Mouse (Mus musculus) Patski (cell line): ENCODE results near the gene Krt80. TPM values are rescaled to one million over a fixed set of nuclear protein-coding genes. Genes with fewer than 3 reads are reported as not detected.

Experiments
- ATAC-seq: fragments of 100-300 bp; one replicate; pipeline ENCODE4 v1.8.0; 2021
- CTCF ChIA-PET: fragments of 350-600 bp; sonication (Branson Sonifier 250); formaldehyde crosslinking; loops from one replicate; lab custom pipeline; 2022; ENCODE audit warnings: inconsistent platforms; lab: Charles Lee
- POLR2A ChIA-PET: fragments of 350-600 bp; sonication (Branson Sonifier 250); formaldehyde crosslinking; loops from one replicate; lab custom pipeline; 2022; ENCODE audit warnings: antibody characterized with exemption, inconsistent platforms; lab: Charles Lee
- DNase-seq: peaks from one replicate; pipeline ENCODE4 v3.0.0-alpha.2; 2011; ENCODE audit warnings: low read depth, low spot score
- H3K27me3 ChIP-seq: fragments of 371-371 bp; one replicate; pipeline ENCODE4 v1.5.1; 2021
- CTCF ChIP-seq: fragments of 100-300 bp; IDR thresholded peaks from one replicate; pipeline ENCODE4 v1.5.1; 2021
- in situ Hi-C: fragments of 300-500 bp; cut with MboI; formaldehyde crosslinking; loops from 3 replicates; pipeline ENCODE4 v1.11.1; 2018; ENCODE audit warnings: low pct_unique_long_range_greater_than_20kb, mixed read lengths
- polyA plus RNA-seq: library from polyadenylated mRNA; unstranded; gene quantifications from one replicate; pipeline ENCODE4 v1.2.3, GENCODE M21; 2021

The Krt80 gene
- polyA plus RNA-seq, 1 experiment from 2014 or later: 16.7 TPM

GRCm38 (mm10) chr15:101320010-101320617 is 49.8 kb downstream of the Krt80 start:
- DNase-seq: no peak
- no peaks in the 10 kb centered on the region for H3K27me3 ChIP-seq
- CTCF ChIA-PET: no interaction called here
- no peak for TF ChIP-seq CTCF
- no peak for ATAC-seq
- in situ Hi-C loops: no loop called here
- POLR2A ChIA-PET: no interaction called here

DNA sequence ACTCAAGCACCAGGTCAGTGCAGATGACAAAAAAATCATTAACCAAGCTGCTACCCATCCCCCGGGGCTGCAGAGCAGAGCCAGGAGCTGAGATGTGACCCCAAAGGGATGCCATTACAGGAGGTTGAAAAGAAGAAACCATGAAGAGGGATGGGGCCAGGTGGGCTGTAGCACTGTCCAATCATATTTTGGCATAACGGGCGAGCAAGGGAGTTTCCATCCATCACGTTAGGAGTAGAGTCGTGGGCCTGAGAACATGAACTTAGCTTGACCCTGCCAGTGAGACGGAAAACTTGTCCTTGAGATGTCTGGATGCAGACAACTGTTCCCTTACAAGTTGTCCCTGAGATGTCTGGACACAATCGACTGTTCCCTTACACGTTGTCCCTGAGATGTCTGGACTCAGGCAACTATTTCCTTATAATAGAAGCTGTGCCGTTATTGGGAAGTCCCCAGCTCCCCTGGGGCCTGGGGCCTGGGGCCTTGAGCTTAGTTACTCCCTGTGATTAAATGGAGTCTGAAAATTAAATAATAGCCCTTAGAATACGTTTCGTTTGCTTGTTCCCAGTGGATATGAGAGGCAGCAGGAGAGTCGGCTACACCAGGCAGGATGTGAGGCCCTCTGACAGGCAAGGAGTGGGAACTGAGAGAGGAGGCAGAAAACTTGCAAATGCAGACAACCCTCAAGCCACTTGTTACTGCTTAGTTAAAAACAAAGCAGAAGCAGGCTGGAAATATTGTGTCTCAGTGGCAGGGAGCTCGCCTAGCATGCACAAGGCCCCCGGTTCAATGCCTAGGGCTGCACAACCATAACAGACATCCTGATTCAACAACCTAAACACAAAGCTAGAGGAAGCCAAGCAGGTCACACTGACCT is 50.8 kb downstream of the Krt80 start:
- DNase-seq (no peak), ATAC-seq (no peak)
- no peak for TF ChIP-seq CTCF
- H3K27me3 ChIP-seq: no peaks in the 10 kb centered on the region
- in situ Hi-C loops: no loop called here
- POLR2A ChIA-PET: no interaction called here
- CTCF ChIA-PET: no interaction called here

- CTCF ChIA-PET: interaction anchor here (4.4 kb wide), 1 partner anchor 79 kb away, joined by 44 read pairs; no protein-coding TSS in a partner anchor
- no peak for TF ChIP-seq CTCF
- POLR2A ChIA-PET: no interaction called here
- no peaks in the 10 kb centered on the region for H3K27me3 ChIP-seq
- ATAC-seq (no peak), DNase-seq (no peak)
- in situ Hi-C loops: no loop called here
Measured at GRCm38 (mm10) chr15:101317814-101318500, 52.0 kb downstream of the Krt80 start.

DNA sequence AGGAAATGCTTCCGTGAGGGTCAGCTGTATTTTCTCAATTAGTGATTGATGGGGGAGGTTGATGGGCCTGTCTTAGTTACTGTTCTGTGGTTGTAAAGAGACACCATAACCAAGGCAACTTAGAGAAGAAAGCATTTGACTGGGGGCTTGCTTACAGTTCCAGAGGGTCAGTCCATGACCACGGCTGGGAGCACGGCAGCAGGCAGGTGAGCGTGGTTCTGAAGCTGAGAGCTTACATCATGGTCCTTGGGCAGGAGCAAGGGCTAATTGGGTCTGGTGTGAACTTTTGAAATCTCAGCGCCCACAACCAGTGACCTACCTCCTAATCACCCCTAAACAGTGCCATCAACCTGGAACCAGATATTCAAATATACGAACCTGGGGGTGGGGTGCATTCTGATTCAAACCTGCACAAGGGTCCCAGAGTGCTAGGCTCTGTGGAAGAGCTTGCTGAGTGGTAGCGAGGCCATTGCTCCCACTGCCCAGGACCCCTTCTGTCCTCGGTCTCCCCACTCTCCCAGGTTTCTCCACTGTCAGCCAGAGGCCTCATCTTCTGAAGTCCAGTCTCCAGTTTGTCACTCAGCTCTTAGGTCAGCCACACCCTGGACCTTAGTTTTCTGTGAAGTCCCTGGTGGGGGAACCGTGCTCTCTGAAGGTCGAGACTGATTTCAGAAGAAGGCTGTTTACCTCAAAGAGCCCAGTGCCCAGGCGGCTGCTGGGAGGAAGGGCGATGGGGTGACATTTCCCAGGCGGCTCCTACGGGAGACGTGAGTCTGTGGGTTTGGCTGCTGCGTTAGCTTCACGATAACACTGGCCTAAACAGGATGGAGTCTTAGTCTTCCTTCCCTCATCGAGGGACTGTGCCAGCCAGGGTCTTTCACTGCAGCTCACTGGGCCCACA is 52.8 kb downstream of the Krt80 start:
- no peak for TF ChIP-seq CTCF
- ChIA-PET CTCF (interaction anchor here (1.2 to 4.5 kb wide), 4 partner anchors 9 to 99 kb away, joined by 3 to 44 read pairs (median 30); partner anchors contain the start of gene Atg101), POLR2A (no interaction called here)
- H3K27me3 ChIP-seq: no peaks in the 10 kb centered on the region
- DNase-seq (no peak), ATAC-seq (no peak)
- in situ Hi-C loops: no loop called here

DNA sequence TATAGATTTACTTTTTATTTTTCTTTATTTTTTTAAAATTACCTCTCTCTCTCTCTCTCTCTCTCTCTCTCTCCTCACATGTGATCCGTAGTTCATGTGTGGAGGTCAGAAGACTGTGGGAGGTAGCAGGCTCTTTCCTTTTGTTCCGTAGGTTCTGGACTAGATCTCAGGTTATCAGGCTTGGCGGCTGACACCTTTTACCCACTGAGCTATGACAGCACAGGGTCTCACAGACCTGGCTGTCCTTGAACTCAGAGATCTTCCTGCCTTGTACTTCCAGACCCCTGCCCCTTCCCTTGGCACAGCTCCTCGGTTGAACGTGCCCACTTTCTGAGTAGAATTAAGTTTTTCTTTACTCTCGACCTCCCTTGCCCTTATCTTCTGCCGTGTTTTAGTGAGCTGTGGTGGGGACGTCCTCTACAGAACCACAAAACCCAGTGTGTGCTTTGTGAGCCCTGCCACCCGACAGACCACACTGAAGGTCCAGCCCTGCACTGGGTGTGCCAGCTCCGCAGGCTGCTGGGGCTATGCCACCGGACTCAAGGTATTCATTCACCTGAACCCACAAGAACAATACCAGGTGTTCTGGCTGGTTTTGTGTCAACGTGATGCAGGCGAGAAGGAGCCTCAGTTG is 53.6 kb downstream of the Krt80 start:
- POLR2A ChIA-PET: interaction anchor here (0.6 to 1.5 kb wide), 2 partner anchors 25 to 56 kb away, joined by 4 read pairs; no protein-coding TSS in a partner anchor
- no peak for ATAC-seq

GRCm38 (mm10) chr15:101315832-101316231 is 54.1 kb downstream of the Krt80 start:
- H3K27me3 ChIP-seq: no peaks in the 10 kb centered on the region
- peak; percentile 96 for TF ChIP-seq CTCF
- DNase-seq (no peak), ATAC-seq (peak; percentile 65)
- CTCF ChIA-PET: interaction anchor here (0.7 to 4.5 kb wide), 14 partner anchors 10 to 764 kb away, joined by 3 to 44 read pairs (median 4); partner anchors contain the start of genes 6030408B16Rik and Atg101
- POLR2A ChIA-PET: interaction anchor here (0.6 to 1.5 kb wide), 2 partner anchors 25 to 56 kb away, joined by 4 read pairs; no protein-coding TSS in a partner anchor
- in situ Hi-C loops: no loop called here

More for the DNA sequence above, 53.6 kb downstream of the Krt80 start:
- in situ Hi-C loops: no loop called here
- no peak for DNase-seq
- no peak for TF ChIP-seq CTCF
- CTCF ChIA-PET: interaction anchor here (0.7 to 4.5 kb wide), 14 partner anchors 10 to 763 kb away, joined by 3 to 44 read pairs (median 4); partner anchors contain the start of genes 6030408B16Rik and Atg101
- H3K27me3 ChIP-seq: no peaks in the 10 kb centered on the region

- in situ Hi-C loops: no loop called here
- ATAC-seq (peak; percentile 3), DNase-seq (no peak)
- H3K27me3 ChIP-seq: no peaks in the 10 kb centered on the region
- no peak for TF ChIP-seq CTCF
- ChIA-PET POLR2A (interaction anchor here (1.5 kb wide), 1 partner anchor 24 kb away, joined by 4 read pairs; no protein-coding TSS in a partner anchor), CTCF (interaction anchor here (1.0 to 4.5 kb wide), 7 partner anchors 10 to 94 kb away, joined by 3 to 44 read pairs (median 8); partner anchors contain the start of gene Atg101)
Measured at GRCm38 (mm10) chr15:101315378-101315777, 54.6 kb downstream of the Krt80 start.

DNA sequence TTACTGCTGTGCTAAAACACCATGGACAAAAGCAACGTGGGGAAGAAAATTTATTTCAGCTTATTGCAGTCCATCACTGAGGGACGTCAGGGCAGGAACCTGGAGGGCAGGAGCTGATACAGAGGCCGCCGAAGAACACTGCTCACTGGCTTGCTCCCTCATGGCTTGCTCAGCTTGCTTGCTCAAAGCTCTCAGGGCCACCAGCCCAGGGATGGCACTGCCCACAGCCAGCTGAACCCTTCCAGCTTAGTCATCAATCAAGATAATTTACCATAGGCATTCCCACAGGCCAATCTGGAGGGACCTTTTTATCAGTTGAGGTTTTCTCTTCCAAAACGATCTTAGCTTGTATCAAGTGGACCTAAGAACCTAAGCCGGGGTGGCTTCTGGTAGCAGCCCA is 58.0 kb downstream of the Krt80 start:
- CTCF ChIA-PET: interaction anchor here (1.1 to 2.2 kb wide), 5 partner anchors 15 to 90 kb away, joined by 3 to 10 read pairs (median 4); no protein-coding TSS in a partner anchor
- DNase-seq (no peak), ATAC-seq (no peak)
- POLR2A ChIA-PET: no interaction called here
- in situ Hi-C loops: no loop called here
- no peaks in the 10 kb centered on the region for H3K27me3 ChIP-seq
- TF ChIP-seq CTCF: no peak
